Mouse (Mus musculus) myocyte (in vitro differentiated cells): Measurements from ENCODE around the gene Spire2.

ENCODE experiments used
- E2F4 ChIP-seq: IDR thresholded peaks from one replicate; pipeline ENCODE4 v1.6.1; 2011; ENCODE audit warnings: mild to moderate bottlenecking, control low read depth, moderate library complexity; ENCODE audit not compliant: insufficient read depth
- MYOG ChIP-seq, 3 experiments: IDR thresholded peaks; one replicate each; pipeline ENCODE4 v1.6.1; 2011; ENCODE audit warnings: control low read depth in 2 of 3, low read depth in 2 of 3, mild to moderate bottlenecking in 2 of 3; ENCODE audit not compliant: insufficient read length in 2 of 3, control insufficient read depth in 1 of 3, insufficient read depth in 1 of 3
- POLR2A ChIP-seq: IDR thresholded peaks from one replicate; pipeline ENCODE4 v1.6.1; 2011; ENCODE audit warnings: low read depth, mild to moderate bottlenecking, control low read depth, moderate library complexity; ENCODE audit not compliant: insufficient read length
- POLR2AphosphoS2 ChIP-seq: IDR thresholded peaks from one replicate; pipeline ENCODE4 v1.6.1; 2011; ENCODE audit warnings: low read depth, control low read depth; ENCODE audit not compliant: insufficient read length
- TCF12 ChIP-seq: IDR thresholded peaks from one replicate; pipeline ENCODE4 v1.6.1; 2011; ENCODE audit warnings: mild to moderate bottlenecking, control low read depth; ENCODE audit not compliant: poor library complexity, insufficient read depth, severe bottlenecking

- TF ChIP-seq E2F4, result no peak
- TF ChIP-seq POLR2A, result no peak
- TF ChIP-seq POLR2AphosphoS2, result no peak
- TF ChIP-seq MYOG (IDR thresholded peaks at IDR 0.05; ENCODE audit: control insufficient read depth in 1 of 3, insufficient read depth in 1 of 3, insufficient read length in 2 of 3, low read depth in 2 of 3), result no peak
- no peak for TF ChIP-seq TCF12
Observed at GRCm38 (mm10) chr8:123298301-123298700, 34.2 kb upstream of the Spire2 start.
